Mouse (Mus musculus): ENCODE data around the gene Kdelc2.

DNA sequence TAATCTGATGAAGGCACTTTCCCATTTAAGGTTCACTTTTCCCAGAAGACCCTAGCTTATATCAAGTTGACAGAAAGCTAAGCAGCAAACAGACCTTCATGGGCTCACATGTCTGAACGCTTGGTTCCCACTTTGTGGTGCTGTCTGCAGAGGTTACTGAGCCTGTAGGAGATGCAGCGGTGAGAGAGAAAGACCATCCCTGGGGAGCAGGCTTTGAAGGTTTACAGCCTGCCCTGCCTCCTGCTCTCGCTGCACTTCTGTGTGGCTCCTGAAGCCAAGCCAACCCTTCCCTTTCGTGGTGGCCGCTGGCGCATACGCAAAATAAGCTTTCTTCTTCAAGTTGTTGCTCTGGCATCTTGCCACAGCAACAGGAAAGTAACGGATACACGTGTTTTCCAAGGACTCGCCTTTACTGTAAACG lies 18.5 kb downstream of the Kdelc2 start, which contains the start of gene 4930550C14Rik:
- no peak for TF ChIP-seq CTCF (IDR thresholded peaks at IDR 0.05; ENCODE audit: extremely low read depth, insufficient read depth, low read length)
- no peak for TF ChIP-seq POLR2A (IDR thresholded peaks at IDR 0.05; ENCODE audit: extremely low read depth, insufficient read depth, low read length)
